Mouse (Mus musculus) cortical plate, adult 2 months (tissue): Measurements from ENCODE around the gene Wfs1.

Experiments used
- CTCF ChIP-seq: fragments of 200-500 bp; IDR thresholded peaks from 2 replicates; pipeline ENCODE4 v1.5.1; 2011; ENCODE audit warnings: mild to moderate bottlenecking, control low read depth, low read length; ENCODE audit not compliant: insufficient read depth; ENCODE audit errors: extremely low read depth
- POLR2A ChIP-seq: fragments of 200-500 bp; IDR thresholded peaks from 2 replicates; pipeline ENCODE4 v1.6.1; 2011; ENCODE audit warnings: mild to moderate bottlenecking, low read length, control low read depth; ENCODE audit not compliant: insufficient read depth; ENCODE audit errors: extremely low read depth

DNA sequence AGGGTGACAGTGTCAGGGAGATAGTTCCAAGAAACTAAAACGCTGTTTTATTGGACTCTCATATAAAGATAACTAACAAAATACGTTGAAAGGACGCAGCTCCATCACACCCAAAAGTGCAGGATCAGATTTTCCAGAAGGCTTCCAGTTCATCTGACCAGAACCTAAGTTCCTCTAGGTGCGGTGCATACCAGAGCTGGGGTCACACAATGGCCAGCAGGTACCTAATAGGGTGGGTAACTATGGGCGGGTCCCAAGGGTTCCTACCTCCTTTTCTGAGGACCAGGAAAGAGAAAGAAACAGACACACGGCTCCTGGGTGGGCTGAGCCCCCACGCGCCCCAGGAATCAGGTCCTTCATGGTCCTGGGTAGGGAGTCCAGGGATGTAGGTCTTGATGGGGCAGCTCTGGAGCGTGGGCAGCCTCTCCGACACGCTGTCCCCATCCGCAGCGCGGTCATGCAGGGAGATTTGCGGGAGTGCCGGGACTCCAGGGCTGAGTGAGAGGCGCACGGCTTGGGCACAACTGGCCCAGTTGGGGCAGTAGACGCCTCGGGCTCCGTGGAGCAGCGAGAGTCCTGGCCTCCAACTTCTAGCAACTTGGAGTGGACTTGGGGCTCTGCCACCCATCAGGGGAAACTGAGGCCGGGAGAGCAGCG, 753 bp downstream of the Wfs1 start:
- TF ChIP-seq CTCF: no peak
- no peak for TF ChIP-seq POLR2A
